Mouse (Mus musculus) CH12.LX (cell line): ENCODE results near the gene Gng8. TPM values are rescaled to one million over a fixed set of nuclear protein-coding genes. Genes with fewer than 3 reads are reported as not detected.
A peak's percentile ranks its signal among the peaks of the same experiment; 100 is the strongest.

Source experiments
- DNase-seq: peaks from one replicate; pipeline ENCODE4 v3.0.0-alpha.2; 2013; ENCODE audit errors: extremely low read depth
- H3K27ac ChIP-seq: 2 replicates; pipeline ENCODE4 v1.5.1; 2012; ENCODE audit warnings: low read depth, mild to moderate bottlenecking, control low read depth, moderate library complexity; ENCODE audit not compliant: insufficient read depth
- H3K27me3 ChIP-seq: replicated peaks from 2 replicates; pipeline ENCODE3; 2012; ENCODE audit warnings: inconsistent platforms
- H3K36me3 ChIP-seq, 2 experiments: replicated peaks in 1 of 2; 2 replicates each; pipeline versions ENCODE3 to v1.6.1; 2012; ENCODE audit warnings: inconsistent platforms in 1 of 2, low read length in 1 of 2, mild to moderate bottlenecking in 1 of 2, mixed read lengths in 1 of 2, moderate library complexity in 1 of 2; ENCODE audit not compliant: control insufficient read depth in 1 of 2, insufficient read depth in 1 of 2
- H3K4me1 ChIP-seq, 2 experiments: 2 replicates each; pipeline ENCODE4 v1.6.1; 2012; ENCODE audit warnings: inconsistent platforms in 1 of 2, moderate library complexity in 1 of 2; ENCODE audit not compliant: insufficient read depth in 2 of 2, control insufficient read depth in 1 of 2
- H3K4me2 ChIP-seq: 2 replicates; pipeline ENCODE4 v1.6.1; 2012; ENCODE audit warnings: low read depth, mild to moderate bottlenecking, control low read depth; ENCODE audit not compliant: poor library complexity, insufficient read depth, severe bottlenecking
- H3K4me3 ChIP-seq, 3 experiments: fragments of 150-350 bp in 1 of 3; sonication (generic) in 1 of 3; replicated peaks in 1 of 3; 2 replicates each; pipeline versions ENCODE3 to v1.5.1; 2011 to 2012; ENCODE audit warnings: low read depth in 2 of 3, low read length in 2 of 3, mild to moderate bottlenecking in 2 of 3, moderate library complexity in 2 of 3, control low read depth in 1 of 3, improper control_type of control experiment in 1 of 3, inconsistent platforms in 1 of 3, mixed read lengths in 1 of 3; ENCODE audit not compliant: poor library complexity in 1 of 3
- H3K79me2 ChIP-seq: replicated peaks from 2 replicates; pipeline ENCODE4 v1.6.1; 2012; ENCODE audit warnings: mild to moderate bottlenecking, moderate library complexity; ENCODE audit not compliant: control insufficient read depth, poor library complexity, insufficient read depth, severe bottlenecking; ENCODE audit errors: extremely low read depth
- H3K9ac ChIP-seq: 2 replicates; pipeline ENCODE4 v1.6.1; 2012; ENCODE audit warnings: low read depth, mild to moderate bottlenecking, control low read depth, moderate library complexity; ENCODE audit not compliant: insufficient read depth
- H3K9me3 ChIP-seq: replicated peaks from 2 replicates; pipeline ENCODE3; 2012; ENCODE audit warnings: low read length, inconsistent platforms, mixed read lengths
- BHLHE40 ChIP-seq: IDR thresholded peaks from 2 replicates; pipeline ENCODE4 v1.6.1; 2011; ENCODE audit warnings: mild to moderate bottlenecking, low read depth, low read length, improper control_type of control experiment
- CHD1 ChIP-seq: IDR thresholded peaks from 2 replicates; pipeline ENCODE4 v1.6.1; 2012; ENCODE audit warnings: low read depth, low read length, improper control_type of control experiment, inconsistent platforms
- EP300 ChIP-seq: IDR thresholded peaks from 2 replicates; pipeline ENCODE4 v1.6.1; 2011; ENCODE audit warnings: low read length, improper control_type of control experiment
- ETS1 ChIP-seq: conservative IDR thresholded peaks from 2 replicates; pipeline ENCODE4 v1.6.1; 2012; ENCODE audit warnings: low read depth, mild to moderate bottlenecking, inconsistent platforms, low read length, improper control_type of control experiment, moderate library complexity
- HCFC1 ChIP-seq: IDR thresholded peaks from 2 replicates; pipeline ENCODE4 v1.6.1; 2012; ENCODE audit warnings: low read depth, mild to moderate bottlenecking, inconsistent platforms, low read length, improper control_type of control experiment
- IRF4 ChIP-seq: IDR thresholded peaks from 2 replicates; pipeline ENCODE4 v1.6.1; 2014; ENCODE audit warnings: low read depth, mild to moderate bottlenecking, inconsistent platforms, low read length, improper control_type of control experiment
- MEF2A ChIP-seq: IDR thresholded peaks from 2 replicates; pipeline ENCODE4 v1.6.1; 2014; ENCODE audit warnings: low read depth, mild to moderate bottlenecking, inconsistent platforms, low read length, improper control_type of control experiment, borderline replicate concordance
- MYC ChIP-seq: IDR thresholded peaks from 2 replicates; pipeline ENCODE4 v1.6.1; 2011; ENCODE audit warnings: low read depth, mild to moderate bottlenecking, improper control_type of control experiment, low read length
- POLR2A ChIP-seq: IDR thresholded peaks from 2 replicates; pipeline ENCODE4 v1.6.1; 2011; ENCODE audit warnings: low read depth, mild to moderate bottlenecking, improper control_type of control experiment, low read length
- POLR2AphosphoS2 ChIP-seq: IDR thresholded peaks from 2 replicates; pipeline ENCODE4 v1.6.1; 2011; ENCODE audit warnings: low read depth, low read length, improper control_type of control experiment
- RCOR1 ChIP-seq: conservative IDR thresholded peaks from 2 replicates; pipeline ENCODE4 v1.6.1; 2012; ENCODE audit warnings: low read depth, mild to moderate bottlenecking, inconsistent platforms, low read length, improper control_type of control experiment
- SIN3A ChIP-seq: IDR thresholded peaks from 2 replicates; pipeline ENCODE4 v1.6.1; 2012; ENCODE audit warnings: low read length, improper control_type of control experiment, inconsistent platforms
- SMC3 ChIP-seq: IDR thresholded peaks from 2 replicates; pipeline ENCODE4 v1.6.1; 2011; ENCODE audit warnings: low read depth, low read length, improper control_type of control experiment
- UBTF ChIP-seq: IDR thresholded peaks from 2 replicates; pipeline ENCODE4 v1.6.1; 2012; ENCODE audit warnings: low read depth, mild to moderate bottlenecking, inconsistent platforms, low read length, improper control_type of control experiment, moderate library complexity
- USF1 ChIP-seq: IDR thresholded peaks from 2 replicates; pipeline ENCODE4 v1.6.1; 2014; ENCODE audit warnings: low read depth, mild to moderate bottlenecking, inconsistent platforms, low read length, improper control_type of control experiment
- USF2 ChIP-seq: conservative IDR thresholded peaks from 2 replicates; pipeline ENCODE4 v1.6.1; 2011; ENCODE audit warnings: low read depth, low read length, improper control_type of control experiment
- ZKSCAN1 ChIP-seq: IDR thresholded peaks from 2 replicates; pipeline ENCODE4 v1.6.1; 2012; ENCODE audit warnings: low read depth, inconsistent platforms, low read length, improper control_type of control experiment, borderline replicate concordance
- ZNF384 ChIP-seq: IDR thresholded peaks from 2 replicates; pipeline ENCODE4 v1.6.1; 2012; ENCODE audit warnings: low read depth, low read length, improper control_type of control experiment, inconsistent platforms
- dilution Hi-C: fragments of 300-500 bp; cut with MboI; formaldehyde crosslinking; loops from 2 replicates; pipeline ENCODE4 v1.14.3; 2020; ENCODE audit warnings: low sequenced_read_pairs; ENCODE audit not compliant: extremely low pct_unique_long_range_greater_than_20kb, extremely low pct_ligation_motif_present
- in situ Hi-C: fragments of 300-500 bp; cut with MboI; formaldehyde crosslinking; loops from 3 replicates; pipeline ENCODE4 v1.14.3; 2019; ENCODE audit warnings: low sequenced_read_pairs, low pct_ligation_motif_present, low pct_unique_long_range_greater_than_20kb, mixed read lengths
- polyA plus RNA-seq: library from polyadenylated mRNA; unstranded; fragments of >175 nt; gene quantifications from 2 replicates; pipeline ENCODE4 v1.2.1, GENCODE M21; 2012; ENCODE audit warnings: low read depth; ENCODE audit not compliant: insufficient read length
- total RNA-seq, 2 experiments: library from RNA; depleted of rRNA; stranded (reverse); fragments of 300-350 nt in 1 of 2; fragments of >200 nt in 1 of 2; gene quantifications; 2 replicates each; pipeline ENCODE4 v1.2.3; 2012 to 2014

The Gng8 gene
- total and polyA plus RNA-seq, 3 experiments, result 0.25 to 2.4 TPM; not detected in 1

DNA sequence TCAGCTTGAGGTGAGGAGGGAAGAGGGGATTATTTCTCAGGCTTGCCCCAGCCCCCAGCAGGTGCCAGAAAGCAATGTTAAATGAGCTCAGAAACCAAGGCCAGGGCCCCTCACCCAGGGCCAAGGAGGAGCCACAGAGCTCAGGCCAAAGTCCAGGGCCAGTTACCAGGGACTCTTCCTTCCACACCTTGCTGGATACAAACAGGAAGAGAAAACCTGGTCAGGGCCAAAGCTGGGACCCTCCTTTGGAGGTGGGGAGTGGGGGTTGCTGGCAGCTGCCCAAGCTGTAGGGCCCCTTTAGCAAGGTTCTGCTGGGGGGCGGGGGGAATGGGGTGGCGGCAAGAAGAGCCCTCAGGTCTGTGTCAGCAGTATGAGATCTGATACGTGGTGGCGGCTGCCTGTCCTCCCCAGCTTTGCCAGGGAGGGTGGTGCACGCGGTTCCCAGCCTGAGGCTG, 30.3 kb downstream of the Gng8 start:
- Histone ChIP-seq H3K9me3 (no peaks in the 10 kb centered on the region), H3K36me3 (peaks cover 35 to 56% of the 10 kb centered on the region in 2 experiments), H3K79me2 (peaks cover 41% of the 10 kb centered on the region), H3K27me3 (no peaks in the 10 kb centered on the region), H3K27ac (no peak overlapping the region), H3K4me2 (peak overlapping the region; percentile 70; the same call in 1 of the 2 replicates), H3K4me3 (no peak overlapping the region), H3K9ac (no peak overlapping the region), H3K4me1 (peaks cover 7 to 34% of the 10 kb centered on the region in 2 experiments)
- dilution Hi-C loops, result no loop called here
- TF ChIP-seq POLR2A, result no peak
- no peak for TF ChIP-seq CHD1
- no peak for TF ChIP-seq EP300
- TF ChIP-seq SIN3A, result no peak
- TF ChIP-seq MEF2A, result no peak
- no peak for TF ChIP-seq IRF4
- TF ChIP-seq USF2, result no peak
- TF ChIP-seq ZNF384, result no peak
- no peak for TF ChIP-seq USF1
- TF ChIP-seq MYC, result no peak
- TF ChIP-seq BHLHE40, result no peak
- no peak for TF ChIP-seq ZKSCAN1
- no peak for DNase-seq
- in situ Hi-C loops, result no loop called here

DNA sequence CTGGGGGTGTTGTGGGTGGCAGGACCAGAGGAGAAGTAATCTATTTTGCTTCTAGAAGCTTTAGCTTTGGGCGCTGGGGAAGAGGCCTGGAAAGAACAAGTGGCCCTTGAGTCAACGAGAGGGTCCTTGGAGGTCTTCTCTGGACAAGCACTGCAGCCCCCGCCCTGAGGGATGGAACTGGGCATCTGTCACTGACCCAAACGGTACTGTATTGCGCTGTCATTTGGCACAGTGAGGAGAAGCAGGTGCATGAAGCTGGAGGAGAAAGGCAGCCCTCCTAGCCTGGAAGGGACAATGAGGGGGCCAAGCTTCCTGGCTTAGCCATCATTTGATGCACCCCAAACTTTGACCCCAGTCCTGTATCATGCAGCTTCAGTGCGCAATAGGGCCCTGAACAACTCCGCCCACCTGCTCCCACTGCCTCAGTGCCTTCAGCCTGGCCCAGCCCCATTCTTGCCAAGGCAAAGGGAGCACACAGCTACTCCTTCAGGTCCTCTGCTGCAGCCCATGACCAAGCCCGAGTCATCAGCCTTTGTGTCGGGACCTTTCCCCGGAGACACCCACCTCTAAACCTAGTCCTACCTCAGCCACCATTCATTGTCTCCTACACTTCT, 30.9 kb downstream of the Gng8 start:
- Histone ChIP-seq H3K4me3 (peak overlapping the region; percentile 62 to 93 (median 78)), H3K4me2 (peak overlapping the region; percentile 70), H3K36me3 (peaks cover 29 to 50% of the 10 kb centered on the region in 2 experiments), H3K4me1 (peaks cover 7 to 34% of the 10 kb centered on the region in 2 experiments), H3K79me2 (peaks cover 41% of the 10 kb centered on the region), H3K27ac (no peak overlapping the region), H3K9ac (peak overlapping the region; percentile 92), H3K9me3 (no peaks in the 10 kb centered on the region), H3K27me3 (no peaks in the 10 kb centered on the region)
- TF ChIP-seq POLR2AphosphoS2, result no peak
- no peak for TF ChIP-seq ZKSCAN1
- TF ChIP-seq USF2, result no peak
- no peak for TF ChIP-seq MEF2A
- TF ChIP-seq ZNF384, result no peak
- no peak for TF ChIP-seq CHD1
- TF ChIP-seq UBTF, result no peak
- no peak for TF ChIP-seq SMC3
- TF ChIP-seq POLR2A, result no peak
- no peak for TF ChIP-seq HCFC1
- no peak for TF ChIP-seq BHLHE40
- TF ChIP-seq SIN3A, result no peak
- no peak for TF ChIP-seq ETS1
- TF ChIP-seq RCOR1, result no peak
- DNase-seq, result no peak
- dilution Hi-C loops (no loop called here), in situ Hi-C loops (no loop called here)
